Mouse (Mus musculus): ENCODE measurements around the gene Glt8d1.
A peak's percentile ranks its signal among the peaks of the same experiment; 100 is the strongest.

Gene Glt8d1

DNA sequence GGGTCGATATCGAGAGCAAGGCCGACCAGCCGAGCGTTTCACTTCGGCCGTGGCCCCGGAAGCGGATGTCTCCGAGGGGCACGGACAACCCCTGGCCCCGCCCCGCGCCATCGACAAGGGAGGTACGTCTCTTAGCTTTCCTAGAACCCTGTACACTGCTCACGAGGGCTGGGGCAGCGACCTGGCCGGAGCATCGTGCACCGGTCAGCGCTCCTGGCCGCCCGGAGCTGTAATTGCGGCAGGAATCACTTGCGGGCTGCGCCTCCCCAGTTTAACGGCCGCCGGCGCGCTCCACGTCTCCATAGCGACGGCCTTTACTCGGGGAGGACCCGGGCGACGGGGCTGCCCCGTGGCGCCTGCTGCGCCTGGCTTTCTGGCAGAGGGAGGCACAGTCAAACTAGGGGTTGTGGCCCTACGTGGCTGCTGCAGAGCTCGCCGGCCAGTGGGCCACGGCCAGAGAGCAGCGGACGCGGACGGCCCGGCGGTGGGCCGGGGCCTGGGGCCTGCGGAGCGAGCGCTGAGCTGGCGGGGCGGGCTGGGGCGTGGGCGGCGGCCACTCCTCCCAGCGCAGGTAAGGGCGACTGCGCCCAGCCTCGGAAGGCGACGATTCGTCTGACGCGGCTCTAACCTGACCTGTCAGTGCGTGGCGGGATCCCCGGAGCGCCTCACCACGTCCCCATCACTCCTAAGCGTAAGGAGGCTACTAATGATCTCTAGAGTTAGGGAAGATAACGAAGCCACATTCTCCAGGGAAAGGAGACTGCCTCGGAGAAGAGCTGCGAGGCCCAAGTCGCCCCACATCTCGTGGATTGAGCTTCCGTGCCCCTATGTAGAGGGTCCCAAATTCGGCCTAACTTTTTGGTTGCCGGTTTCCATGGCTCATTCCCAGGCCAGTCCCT, at the start of gene Glt8d1, which contains the start of gene Spcs1:
Gene Glt8d1 (plus strand): TSS at position 94 of the 899 bp plus-strand sequence.
Gene Spcs1 (minus strand): TSS at position 366 of the 899 bp plus-strand sequence.
- peak; percentile 85 for DNase-seq (ENCODE audit: low spot score)

DNA sequence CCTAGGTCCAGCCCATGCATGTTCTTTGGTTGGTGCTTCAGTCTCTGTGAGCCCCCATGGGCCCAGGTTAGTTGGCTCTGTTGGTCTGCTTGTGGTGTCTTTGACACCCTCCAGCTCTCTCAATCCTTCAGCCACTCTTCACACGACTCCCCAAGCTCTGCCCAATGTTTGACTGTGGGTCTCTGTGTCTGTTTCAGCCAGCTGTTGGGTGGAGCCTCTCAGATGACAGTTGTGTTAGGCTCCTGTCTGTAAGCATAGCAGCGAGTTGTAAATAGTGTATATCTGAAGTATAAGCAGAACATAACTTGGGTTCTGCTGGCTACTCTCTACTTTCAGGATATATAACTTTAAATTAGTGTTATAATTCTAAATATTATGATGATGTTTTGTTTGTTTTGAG, 42.7 kb upstream of the Glt8d1 start:
- DNase-seq (ENCODE audit: low spot score), result no peak

DNA sequence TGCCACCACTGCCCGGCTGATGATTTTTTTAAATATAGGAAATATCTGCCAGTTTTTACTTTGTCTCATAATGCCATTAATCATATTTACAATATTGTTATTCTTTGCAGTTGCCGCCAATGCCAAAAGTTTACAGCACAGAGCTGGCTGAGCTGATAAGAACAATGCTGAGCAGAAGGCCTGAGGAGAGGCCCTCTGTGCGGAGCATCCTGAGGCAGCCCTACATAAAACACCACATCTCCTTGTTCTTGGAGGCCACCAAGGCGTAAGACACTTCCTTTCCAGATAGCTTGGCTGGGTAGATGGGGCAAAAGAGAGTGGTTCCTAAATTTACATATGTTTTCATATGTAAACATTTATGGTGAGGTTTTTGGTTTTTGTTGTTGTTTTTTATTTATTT, 42.2 kb upstream of the Glt8d1 start:
- no peak for DNase-seq (ENCODE audit: low spot score)

DNA sequence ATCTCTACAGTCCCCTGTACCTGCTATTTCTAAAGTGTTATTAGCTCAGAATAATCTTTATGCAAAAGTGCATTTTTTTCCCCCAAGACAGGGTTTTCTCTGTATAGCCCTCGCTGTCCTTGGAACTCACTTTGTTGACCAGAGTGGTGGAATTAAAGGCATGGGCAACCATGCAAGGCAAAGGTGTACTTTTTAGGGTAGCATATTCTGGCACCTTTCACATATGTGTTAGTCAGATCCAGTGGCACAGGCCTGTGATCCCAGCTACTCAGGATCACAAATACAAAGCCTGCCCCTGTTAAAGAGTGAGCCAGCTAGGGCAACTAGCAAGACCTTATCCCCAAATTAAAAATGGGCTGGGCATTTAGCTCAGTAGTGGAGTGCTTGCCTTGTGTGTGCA, 40.8 kb upstream of the Glt8d1 start:
- DNase-seq (ENCODE audit: low spot score), result no peak

DNA sequence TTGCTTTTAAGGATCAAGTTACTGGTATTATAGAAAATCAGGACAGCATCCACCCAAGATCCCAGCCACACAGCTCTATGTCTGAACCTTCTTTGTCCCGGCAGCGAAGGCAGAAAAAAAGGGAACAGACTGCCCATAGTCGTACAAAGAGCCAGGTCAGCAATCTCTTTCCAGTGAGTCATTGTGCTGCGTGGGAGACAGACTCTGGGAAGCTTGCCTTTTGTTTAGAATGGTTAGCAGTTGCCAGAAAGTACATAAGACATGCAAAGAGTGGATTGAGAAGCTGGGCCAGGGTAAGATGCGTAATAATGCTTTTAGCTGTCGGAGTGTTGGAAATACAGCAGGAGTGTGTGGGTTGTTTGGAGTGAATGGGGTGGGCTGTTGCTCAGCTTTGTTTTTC, 27.0 kb upstream of the Glt8d1 start:
- DNase-seq (ENCODE audit: low spot score), result peak; percentile 72

DNA sequence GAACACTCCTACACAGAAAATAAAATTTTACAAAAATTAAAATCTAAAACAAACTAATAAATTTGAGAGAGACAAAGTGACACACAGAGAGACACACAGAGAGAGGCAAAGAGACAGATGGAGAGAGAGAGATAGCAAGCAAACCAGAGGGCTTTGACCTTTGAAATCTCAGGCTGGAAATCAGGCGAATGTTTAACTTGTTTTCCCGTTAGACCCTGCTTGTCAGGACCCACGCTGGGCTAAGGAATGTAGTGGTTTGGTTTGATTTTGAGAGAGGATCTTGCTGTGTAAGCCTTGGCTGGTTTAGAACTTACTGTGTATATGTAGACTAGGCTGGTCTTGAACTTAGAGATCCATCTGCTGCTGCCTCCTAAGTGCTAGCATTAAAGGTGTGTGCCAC, 25.0 kb upstream of the Glt8d1 start:
- DNase-seq (ENCODE audit: low spot score), result no peak

DNA sequence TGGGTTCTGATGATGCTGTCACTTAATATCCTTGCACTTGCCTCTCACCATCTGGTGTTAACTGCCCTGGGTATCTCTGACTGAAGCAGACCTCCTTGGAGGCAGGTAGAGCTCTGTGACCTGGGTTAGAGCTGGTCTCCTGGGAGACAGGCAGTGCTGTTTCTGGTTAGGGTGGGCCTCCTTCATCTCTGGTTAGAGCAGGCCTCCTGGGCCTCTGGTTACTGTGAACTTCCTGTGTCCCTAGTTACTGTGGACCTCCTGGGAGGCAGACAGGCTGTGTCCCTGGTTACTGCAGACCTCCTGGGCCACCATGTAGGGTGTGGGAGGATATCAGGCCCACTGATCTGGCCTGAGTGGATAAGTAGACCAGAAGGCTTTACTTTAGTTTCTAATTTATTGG, 4.8 kb upstream of the Glt8d1 start:
- no peak for DNase-seq (ENCODE audit: low spot score)

DNA sequence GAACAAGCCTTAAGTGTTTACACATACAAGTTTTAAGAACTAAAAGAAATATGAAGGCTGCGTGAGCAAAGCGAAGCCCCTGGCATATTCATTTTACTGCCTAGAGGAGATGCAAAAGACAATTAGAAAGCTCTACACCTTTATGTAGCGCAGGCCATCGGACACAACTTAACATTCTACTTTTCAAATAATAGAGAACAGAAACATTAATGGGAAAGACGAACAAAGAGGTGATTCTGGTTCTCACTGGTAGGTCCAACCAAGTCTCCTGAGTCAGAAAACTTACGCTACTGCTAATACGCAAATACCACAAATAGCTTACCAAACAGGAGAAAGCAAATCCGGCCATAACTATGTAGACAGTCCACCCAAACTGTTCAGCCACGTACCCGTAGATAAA, 844 bp upstream of the Glt8d1 start:
- DNase-seq (ENCODE audit: low spot score), result no peak

DNA sequence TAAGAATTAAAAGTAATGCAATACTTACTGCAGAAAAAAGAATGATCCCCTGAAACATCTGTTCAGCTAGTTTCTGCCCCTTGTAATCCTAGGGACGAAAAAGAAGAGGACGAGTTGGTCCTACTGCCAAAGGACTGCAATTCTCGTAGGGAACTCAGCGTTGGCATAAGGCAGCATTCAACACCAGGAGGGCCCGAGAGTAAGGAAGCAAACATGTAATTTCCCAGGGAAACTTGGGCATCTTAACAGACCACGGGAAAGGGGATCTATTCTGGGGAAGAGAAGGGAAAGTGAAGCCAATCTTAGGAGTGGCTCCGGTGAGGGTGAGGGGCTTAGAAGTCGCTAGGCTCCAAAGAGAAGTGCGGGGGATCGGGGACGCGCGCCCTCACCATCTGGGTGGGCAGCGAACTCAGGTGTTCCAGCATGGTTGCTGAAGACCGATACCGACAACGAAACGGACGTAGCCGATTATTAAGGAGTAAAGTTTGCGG, 339 bp upstream of the Glt8d1 start:
- no peak for DNase-seq (ENCODE audit: low spot score)

DNA sequence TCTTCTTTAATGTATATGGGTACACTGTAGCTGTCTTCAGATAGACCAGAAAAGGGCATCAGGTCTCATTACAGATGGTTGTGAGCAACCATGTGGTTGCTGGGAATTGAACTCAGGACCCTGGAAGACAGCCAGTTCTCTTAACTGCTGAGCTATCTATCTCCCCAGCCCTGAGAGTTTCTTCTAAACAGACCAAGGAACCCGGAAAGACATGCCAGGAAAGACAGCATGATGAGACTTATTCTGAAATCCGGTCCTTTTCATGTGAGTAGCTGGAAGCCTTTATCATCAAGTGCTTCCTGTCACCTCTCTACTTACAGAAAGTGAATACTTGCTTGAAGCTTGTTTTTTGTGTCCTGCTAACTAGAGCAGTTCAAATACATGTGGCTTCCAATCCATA, 3.3 kb downstream of the Glt8d1 start:
- DNase-seq (ENCODE audit: low spot score), result no peak

DNA sequence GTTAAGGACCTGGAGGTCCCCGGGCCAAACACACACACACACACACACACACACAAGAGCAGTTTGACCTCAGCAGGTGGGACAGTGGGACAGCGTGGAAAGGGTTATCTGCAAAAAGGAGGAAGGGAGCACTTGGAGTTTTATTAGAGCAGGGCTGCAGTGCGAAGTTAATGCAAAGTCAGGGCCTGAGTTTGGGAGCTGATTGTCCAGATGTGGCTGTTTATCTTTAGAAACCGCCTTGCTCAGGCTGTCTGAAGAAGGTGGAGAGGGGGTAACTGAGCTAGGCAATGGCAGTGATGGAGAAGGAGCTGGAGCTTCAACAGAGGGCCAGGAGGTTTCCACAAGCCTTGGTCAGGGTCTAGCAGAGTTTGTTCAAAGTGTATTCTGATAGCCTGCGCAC, 5.6 kb downstream of the Glt8d1 start:
- no peak for DNase-seq (ENCODE audit: low spot score)

DNA sequence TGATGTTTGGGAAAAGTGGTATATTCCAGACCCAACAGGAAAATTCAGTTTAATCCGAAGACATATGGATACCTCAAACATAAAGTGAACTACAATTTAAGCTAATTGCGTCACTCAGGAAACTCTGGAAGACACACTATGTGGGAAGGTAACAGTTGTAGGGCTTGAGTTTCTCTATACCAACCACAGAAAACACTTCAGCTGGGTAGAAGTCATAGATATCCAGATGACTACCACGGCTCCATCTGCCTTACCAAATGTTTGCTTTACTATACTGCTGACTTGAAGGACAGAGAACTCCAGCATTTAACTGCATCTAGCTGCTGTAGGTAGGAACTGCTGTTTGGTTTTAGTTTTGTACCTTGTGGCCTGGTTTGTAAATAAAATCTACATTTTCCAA, 10.4 kb downstream of the Glt8d1 start:
- DNase-seq (ENCODE audit: low spot score), result no peak

DNA sequence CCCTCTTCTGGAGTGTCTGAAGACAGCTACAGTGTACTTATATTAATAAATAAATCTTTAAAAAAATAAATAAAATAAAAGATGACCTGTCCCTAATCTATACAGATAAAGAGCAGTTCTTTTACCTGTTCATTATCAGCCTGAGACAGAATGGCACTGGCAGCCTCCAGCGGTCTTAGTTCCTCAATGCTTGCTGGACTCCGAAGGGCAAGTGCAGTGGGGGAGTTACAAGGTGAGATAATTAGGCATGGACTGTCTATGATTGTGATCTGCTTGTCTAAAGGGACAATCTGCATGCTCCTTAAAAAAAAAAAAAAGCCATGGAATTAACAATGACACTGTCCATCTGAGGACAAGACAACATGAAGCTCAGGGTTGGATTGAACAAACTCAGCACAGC, 12.7 kb downstream of the Glt8d1 start:
- no peak for DNase-seq (ENCODE audit: low spot score)

DNA sequence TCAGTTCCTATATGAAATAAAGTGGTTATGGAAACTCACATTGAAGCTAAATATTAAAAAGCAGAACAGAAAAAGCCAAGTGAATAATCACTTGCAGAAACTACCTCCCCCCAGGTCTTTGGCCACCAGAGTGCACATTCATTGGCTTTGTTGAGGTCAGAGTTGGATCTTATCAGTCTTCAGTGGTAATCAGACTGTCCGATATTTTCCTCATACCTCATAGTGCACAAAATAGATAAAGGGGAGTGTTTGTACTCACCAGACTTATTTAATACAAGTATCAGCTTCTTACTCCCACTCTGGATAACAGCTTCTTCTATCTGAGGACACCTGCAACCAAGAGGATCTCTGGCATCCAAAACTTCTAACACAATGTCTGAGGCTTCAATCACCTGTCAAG, 14.9 kb downstream of the Glt8d1 start:
- DNase-seq (ENCODE audit: low spot score), result no peak

DNA sequence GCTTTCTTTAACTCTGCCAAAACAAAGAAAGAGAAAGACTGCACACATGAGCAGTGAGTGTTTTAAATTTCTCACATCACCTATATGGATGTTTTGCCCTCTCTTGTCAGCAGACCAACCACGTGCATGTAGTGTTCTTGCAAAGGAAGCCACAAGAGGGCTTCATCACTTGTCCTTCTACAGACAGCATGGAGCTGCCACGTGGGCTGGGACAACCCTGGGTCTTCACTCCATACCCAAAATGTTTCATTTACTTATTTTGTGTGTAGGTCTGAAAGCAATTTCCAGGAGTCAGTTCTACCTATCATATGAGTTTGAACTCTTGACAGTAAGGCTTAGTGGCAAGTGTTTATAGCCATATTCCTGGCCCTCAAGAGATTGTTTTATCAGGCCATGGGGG, 16.7 kb downstream of the Glt8d1 start:
- no peak for DNase-seq (ENCODE audit: low spot score)

DNA sequence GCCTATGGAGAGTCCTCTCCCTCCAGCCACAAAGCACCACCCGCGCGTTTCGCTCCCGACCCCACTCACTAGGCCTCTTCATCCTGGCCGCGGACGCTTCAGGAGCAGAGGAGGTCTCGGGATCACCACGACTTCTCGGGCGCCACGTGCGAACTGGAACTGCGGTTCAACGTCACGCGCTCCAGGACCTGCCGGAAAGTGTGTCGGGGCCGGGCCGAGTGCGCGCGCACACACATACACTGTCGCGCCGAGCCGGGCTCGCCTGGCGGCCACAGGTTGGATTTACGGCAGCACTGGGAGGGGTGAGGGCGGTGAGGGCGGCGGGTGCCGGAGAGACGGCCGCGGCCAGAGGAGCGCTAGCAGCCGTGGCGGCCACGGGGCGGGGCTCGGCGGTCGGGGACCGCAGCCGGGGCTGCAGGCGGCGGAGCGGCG, 17.7 kb downstream of the Glt8d1 start, which contains the start of the genes Pbrm1 and Gnl3:
Gene Pbrm1 (plus strand): TSS at position 279 of the 432 bp plus-strand sequence.
Gene Gnl3 (minus strand): TSS at position 293 of the 432 bp plus-strand sequence.
- peak; percentile 97 for DNase-seq (ENCODE audit: low spot score)

DNA sequence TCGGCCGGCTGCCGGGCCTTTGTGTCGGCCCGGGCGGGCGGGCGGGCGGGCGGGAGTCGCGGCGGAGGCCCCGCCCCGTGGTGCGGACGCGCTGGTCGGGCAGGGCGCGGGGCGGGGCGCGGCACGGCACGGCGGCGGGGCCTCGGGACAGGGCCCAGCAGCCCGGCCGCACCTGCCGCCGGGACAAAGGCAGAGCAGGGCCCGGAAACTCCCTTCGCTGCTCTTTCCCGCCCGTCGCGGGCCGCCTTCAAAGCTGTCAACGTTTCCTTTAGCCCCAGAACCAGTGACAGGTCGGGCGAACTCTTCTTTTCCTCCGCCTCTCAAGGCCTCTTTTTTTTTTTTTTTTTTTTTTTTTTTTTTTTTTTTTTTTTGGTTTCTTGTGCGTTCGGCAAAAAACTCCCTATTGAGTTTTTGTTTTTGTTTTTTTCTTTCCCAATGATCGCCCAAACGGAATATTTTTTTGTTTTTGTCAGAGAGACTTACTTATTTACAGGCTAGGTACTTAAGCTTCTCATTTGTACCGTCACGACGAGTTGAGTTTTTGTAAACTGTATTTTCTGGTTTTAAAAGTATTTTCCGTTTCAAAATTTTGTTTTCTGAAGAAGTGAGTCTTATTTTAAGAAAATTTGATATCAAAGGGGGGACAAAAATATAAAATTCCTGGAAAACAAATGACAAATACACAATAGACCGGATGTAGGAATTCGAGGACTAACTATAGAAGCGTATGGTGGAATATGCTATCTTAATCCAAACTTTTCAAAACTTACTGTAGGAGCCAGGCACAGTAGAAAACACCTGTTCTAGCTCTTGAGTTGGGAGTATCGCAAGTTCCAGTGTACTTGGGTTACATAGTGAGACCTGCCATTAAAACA, 18.4 kb downstream of the Glt8d1 start:
- peak; percentile 60 for DNase-seq (ENCODE audit: low spot score)

DNA sequence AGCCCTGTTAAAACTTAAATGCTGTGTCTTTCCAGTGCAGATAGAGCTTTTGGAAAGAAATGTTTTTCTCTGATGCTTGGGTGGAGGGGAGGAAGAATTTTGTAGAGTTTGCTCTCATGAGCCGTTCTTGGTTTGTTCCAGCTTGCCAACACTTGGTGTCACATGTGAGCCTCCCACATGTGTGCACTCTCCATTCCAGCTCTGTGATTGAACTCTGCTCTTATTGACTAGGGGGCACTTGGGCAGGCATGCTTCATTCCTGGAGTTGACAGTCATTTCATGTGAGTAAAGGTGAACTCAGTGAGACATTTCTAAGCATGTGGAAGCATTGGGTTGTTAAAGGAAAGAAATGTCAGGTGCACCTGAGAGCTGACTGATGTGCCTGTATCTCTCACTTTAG, 21.4 kb downstream of the Glt8d1 start:
- DNase-seq (ENCODE audit: low spot score), result no peak

DNA sequence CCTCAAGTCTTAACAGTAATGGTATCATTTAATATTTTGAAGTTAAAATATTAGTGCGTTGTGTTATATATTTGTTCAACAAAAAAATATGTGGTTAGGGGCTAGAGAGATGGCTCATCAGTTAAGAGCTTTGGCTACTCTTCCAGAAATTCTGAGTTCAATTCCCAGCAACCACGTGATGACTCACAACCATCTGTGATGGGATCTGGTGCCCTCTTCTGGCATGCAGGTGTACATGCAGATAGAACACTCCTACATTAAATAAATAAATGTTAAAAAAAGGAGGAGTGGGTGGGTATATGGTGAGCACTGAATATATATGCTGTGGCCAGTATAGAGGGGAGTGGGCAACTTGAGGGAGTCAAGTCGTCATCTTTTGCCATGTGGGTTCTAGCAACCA, 24.6 kb downstream of the Glt8d1 start:
- DNase-seq (ENCODE audit: low spot score), result no peak

DNA sequence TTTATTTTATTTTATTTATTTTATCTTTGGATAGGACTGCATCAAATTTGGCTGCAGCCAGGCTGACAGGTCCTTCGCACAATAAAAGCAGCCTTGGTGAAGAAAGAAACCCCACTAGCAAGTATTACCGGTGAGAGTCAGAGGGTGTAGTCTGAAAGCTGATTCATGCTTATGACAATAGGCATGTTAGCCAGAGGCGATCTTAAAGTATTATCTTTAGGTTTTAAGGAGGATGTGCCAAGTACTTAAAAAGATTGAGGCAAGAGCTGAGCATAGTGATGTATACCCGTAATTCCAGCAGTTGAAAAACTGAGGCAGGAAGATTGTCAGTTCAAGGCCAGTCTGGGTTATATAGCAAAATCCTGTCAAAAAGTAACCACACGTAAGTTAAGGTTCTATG, 44.1 kb downstream of the Glt8d1 start:
- no peak for DNase-seq (ENCODE audit: low spot score)

DNA sequence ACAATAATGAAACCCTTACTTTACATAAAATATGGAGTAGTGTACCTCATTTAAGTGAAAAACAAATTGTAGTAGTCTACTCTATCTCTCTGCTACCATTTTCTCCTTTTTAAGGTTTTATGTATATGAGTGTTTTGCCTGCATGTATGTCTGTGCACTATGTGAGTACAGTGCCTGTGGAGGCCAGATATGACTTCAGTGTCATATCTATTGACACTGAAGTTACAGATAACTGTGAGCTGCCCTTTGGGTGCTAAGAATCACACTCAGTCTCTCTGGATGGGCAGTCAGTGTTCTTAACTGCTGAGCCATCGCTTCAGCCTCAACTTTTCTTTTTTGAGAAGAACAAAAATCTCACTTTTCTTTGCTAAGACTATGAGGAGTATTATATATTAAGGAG, 44.6 kb downstream of the Glt8d1 start:
- DNase-seq (ENCODE audit: low spot score), result no peak

Data from layer of hippocampus, adult 11-12 months (tissue).